Mouse (Mus musculus) lung, postnatal 0 days (tissue): Measurements from ENCODE around the gene Bcorl1.

Experiments used
- CTCF ChIP-seq: IDR thresholded peaks from 2 replicates; pipeline ENCODE4 v1.5.1; 2016; ENCODE audit warnings: antibody characterized with exemption, mild to moderate bottlenecking
- EP300 ChIP-seq: IDR thresholded peaks from 2 replicates; pipeline ENCODE4 v1.6.1; 2016; ENCODE audit warnings: antibody characterized with exemption, mild to moderate bottlenecking, control low read depth

GRCm38 (mm10) chrX:48453736-48454494 lies 112.8 kb downstream of the Bcorl1 start:
- TF ChIP-seq EP300: no peak
- peak; percentile 25 for TF ChIP-seq CTCF
